Mouse (Mus musculus) thymus, adult 2 months (tissue): ENCODE data around the gene Pla2g12b. TPM values are rescaled to one million over a fixed set of nuclear protein-coding genes. Genes with fewer than 3 reads are reported as not detected.

ENCODE experiments used
- DNase-seq: peaks from one replicate; pipeline ENCODE4 v3.0.0; 2021
- H3K27ac ChIP-seq: fragments of 200-500 bp; 2 replicates; pipeline ENCODE4 v1.5.1; 2012; ENCODE audit warnings: low read length, control low read depth; ENCODE audit not compliant: control insufficient read depth, insufficient read depth
- H3K27me3 ChIP-seq: fragments of 200-500 bp; 2 replicates; pipeline ENCODE4 v1.6.1; 2012; ENCODE audit warnings: mild to moderate bottlenecking, low read length, moderate library complexity, mixed read lengths; ENCODE audit not compliant: control insufficient read depth, insufficient read depth
- H3K36me3 ChIP-seq: fragments of 200-500 bp; 2 replicates; pipeline ENCODE4 v1.6.1; 2012; ENCODE audit warnings: mild to moderate bottlenecking, low read length, moderate library complexity; ENCODE audit not compliant: control insufficient read depth, insufficient read depth
- H3K4me1 ChIP-seq: fragments of 200-500 bp; replicated peaks from 2 replicates; pipeline ENCODE4 v1.6.1; 2012; ENCODE audit warnings: low read length; ENCODE audit not compliant: control insufficient read depth, insufficient read depth
- H3K4me3 ChIP-seq: fragments of 200-500 bp; 2 replicates; pipeline ENCODE4 v1.5.1; 2012; ENCODE audit warnings: mild to moderate bottlenecking, low read length, control low read depth, moderate library complexity; ENCODE audit not compliant: control insufficient read depth, insufficient read depth
- CTCF ChIP-seq: fragments of 200-500 bp; IDR thresholded peaks from 2 replicates; pipeline ENCODE4 v1.5.1; 2012; ENCODE audit warnings: mild to moderate bottlenecking, control low read depth, low read length, moderate library complexity, borderline replicate concordance; ENCODE audit not compliant: control insufficient read depth, poor library complexity, insufficient read depth; ENCODE audit errors: extremely low read depth
- POLR2A ChIP-seq: fragments of 200-500 bp; IDR thresholded peaks from 2 replicates; pipeline ENCODE4 v1.6.1; 2012; ENCODE audit warnings: mild to moderate bottlenecking, low read length, control low read depth, moderate library complexity; ENCODE audit not compliant: control insufficient read depth, poor library complexity, insufficient read depth; ENCODE audit errors: extremely low read depth
- WGBS: fragments of 180-500 bp; shearing (Covaris S2); methylation state at CpG from one replicate; pipeline ENCODE4 v1.1.7; 2018; 5-methylcytosine and 5-hydroxymethylcytosine counted together
- polyA plus RNA-seq: library from polyadenylated mRNA; depleted of rRNA; stranded (reverse); fragments of >200 nt; gene quantifications from 2 replicates; pipeline ENCODE4 v1.2.3, GENCODE M21; 2012; rRNA removed

The Pla2g12b gene
- polyA plus RNA-seq, 1 experiment = not detected

GRCm38 (mm10) chr10:59466626-59467025 lies 63.2 kb downstream of the Pla2g12b start:
- TF ChIP-seq CTCF (no peak), POLR2A (no peak)
- WGBS = 96% methylated on average over 4 of the region's 4 CpGs
- no peak for DNase-seq
- Histone ChIP-seq H3K4me1 (no peaks in the 10 kb centered on the region), H3K36me3 (no peaks in the 10 kb centered on the region), H3K27ac (no peak overlapping the region), H3K27me3 (no peaks in the 10 kb centered on the region), H3K4me3 (no peak overlapping the region)

- no peaks in the 10 kb centered on the region for H3K36me3 ChIP-seq
- no peak overlapping the region for H3K27ac ChIP-seq
- TF ChIP-seq CTCF = no peak
- no peak for TF ChIP-seq POLR2A
- WGBS = 97% methylated on average over 12 of the region's 12 CpGs
- no peak for DNase-seq
- no peaks in the 10 kb centered on the region for H3K4me1 ChIP-seq
- no peak overlapping the region for H3K4me3 ChIP-seq
- H3K27me3 ChIP-seq = no peaks in the 10 kb centered on the region
These were observed 63.8 kb downstream of the Pla2g12b start for GRCm38 (mm10) chr10:59467297-59467696.

DNA sequence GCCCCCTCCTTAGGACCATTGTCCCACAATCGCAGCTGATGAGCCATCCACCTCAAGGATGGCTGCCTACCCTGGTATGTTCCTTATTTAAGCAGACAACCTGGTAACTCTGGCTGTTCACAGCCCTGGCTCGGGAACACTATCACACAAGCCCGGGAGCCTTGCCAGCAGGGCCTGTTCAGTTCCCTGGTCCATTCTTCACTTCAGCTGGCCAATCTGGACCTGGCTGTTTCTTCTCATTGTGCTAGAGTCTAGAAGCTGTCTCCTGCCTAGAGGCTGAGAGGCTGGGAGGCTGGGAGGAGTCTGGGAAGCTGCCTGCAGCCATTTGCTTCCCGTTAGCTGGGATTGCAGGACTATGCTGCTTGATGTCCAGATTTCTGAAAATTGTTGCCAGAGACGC lies 67.0 kb downstream of the Pla2g12b start:
- no peaks in the 10 kb centered on the region for H3K36me3 ChIP-seq

More for the DNA sequence above, 67.0 kb downstream of the Pla2g12b start:
- H3K4me3 ChIP-seq = no peak overlapping the region
- no peaks in the 10 kb centered on the region for H3K4me1 ChIP-seq
- no peak for DNase-seq
- H3K27ac ChIP-seq = no peak overlapping the region
- 93% methylated on average over 5 of the region's 5 CpGs for WGBS
- H3K27me3 ChIP-seq = no peaks in the 10 kb centered on the region
- TF ChIP-seq CTCF = no peak
- no peak for TF ChIP-seq POLR2A

Other genes starting within 250 kb of the Pla2g12b start
- 1.7 and 3.1 TPM in 2 replicates for gene Sept10, start 181.8 kb upstream of the Pla2g12b start, polyA plus RNA-seq
- gene Sowahc, start 181.7 kb upstream of the Pla2g12b start, polyA plus RNA-seq = 2.4 and 2.6 TPM in 2 replicates
- 10.6 and 11.0 TPM in 2 replicates for gene P4ha1, start 80.4 kb upstream of the Pla2g12b start, polyA plus RNA-seq
- 9.7 and 11.5 TPM in 2 replicates for gene Gm10273, start 8.0 kb upstream of the Pla2g12b start, polyA plus RNA-seq
- 0.18 and 0.35 TPM in 2 replicates for gene Oit3, start 38.1 kb downstream of the Pla2g12b start, polyA plus RNA-seq
- gene Gm10322, start 212.4 kb downstream of the Pla2g12b start, polyA plus RNA-seq = 1.5 TPM in 1 of 2 replicates, not detected in the other
- gene Mcu, start 213.0 kb downstream of the Pla2g12b start, polyA plus RNA-seq = 18.2 and 23.1 TPM in 2 replicates